Mouse (Mus musculus) lung, postnatal 36 days (tissue): Measurements from ENCODE around the gene Lhx9.
A peak's percentile ranks its signal among the peaks of the same experiment; 100 is the strongest.

ENCODE experiments used
- DNase-seq: peaks from one replicate; pipeline ENCODE4 v3.0.0; 2022; ENCODE audit warnings: mixed read lengths

Gene Lhx9

DNA sequence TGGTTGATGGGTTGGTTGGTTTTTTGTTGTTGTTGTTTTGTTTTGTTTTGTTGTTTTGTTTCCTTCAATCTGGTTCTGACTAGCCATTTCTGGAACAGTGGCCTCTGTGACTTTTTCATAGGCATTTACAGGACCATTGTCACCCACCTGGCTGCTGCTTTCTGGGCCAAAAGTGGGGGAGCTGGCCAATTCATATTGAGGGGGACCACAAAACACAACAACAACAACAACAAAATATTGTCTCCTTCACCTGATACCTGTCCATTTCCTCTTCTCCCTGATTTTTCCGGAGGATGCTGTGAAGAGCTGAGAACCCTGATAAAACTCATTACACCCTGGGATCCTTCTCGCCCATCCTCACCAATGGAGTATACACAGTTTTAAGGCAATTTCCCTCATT is 9.1 kb downstream of the Lhx9 start:
- DNase-seq, result no peak

GRCm38 (mm10) chr1:138837786-138838743 is 10.3 kb downstream of the Lhx9 start:
- DNase-seq, result no peak

DNA sequence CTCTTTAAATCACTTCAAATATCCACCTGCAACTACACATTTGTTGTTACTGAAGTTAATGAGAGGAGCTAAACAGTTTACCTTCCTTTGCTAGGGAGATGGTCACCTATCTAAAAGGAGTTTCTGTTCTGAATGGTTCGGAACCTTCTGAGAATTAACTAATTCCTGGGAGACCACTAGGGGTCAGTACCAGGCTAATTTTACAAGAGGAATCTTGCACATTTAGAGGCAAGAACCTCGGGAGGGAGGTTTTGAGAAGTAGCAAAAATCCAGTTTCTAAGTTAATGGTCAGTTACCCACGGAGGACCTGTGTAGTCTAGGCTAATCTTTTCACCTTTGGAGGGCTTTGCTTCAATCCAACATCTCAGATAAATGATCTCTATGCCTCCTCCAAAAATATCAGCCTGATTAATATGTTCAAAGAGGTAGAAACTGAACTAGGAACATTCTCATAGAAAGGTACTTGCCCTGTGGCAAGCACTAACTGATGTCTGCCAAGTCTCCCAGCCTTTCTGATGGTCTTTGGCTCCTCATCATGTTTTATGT is 12.9 kb downstream of the Lhx9 start:
- DNase-seq, result peak; percentile 75

DNA sequence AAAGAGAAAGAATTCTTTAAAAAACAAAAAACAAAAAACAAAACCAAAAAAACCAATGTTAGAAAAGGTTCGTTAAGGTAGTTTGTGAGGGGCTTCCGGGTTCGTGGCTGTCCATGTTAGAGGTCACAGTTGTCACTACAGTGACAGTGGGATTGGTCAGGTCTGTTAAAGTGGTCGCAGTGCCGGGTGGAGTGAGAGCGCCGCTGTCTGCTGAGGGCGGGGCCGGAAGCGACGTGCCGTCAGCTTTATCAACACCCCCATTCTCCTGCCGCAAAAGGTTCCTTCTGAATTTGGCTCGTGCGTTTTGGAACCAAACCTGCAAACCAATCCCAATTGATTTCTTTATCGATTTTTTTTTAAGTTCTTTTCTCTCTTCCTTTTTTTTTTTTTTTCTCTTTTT is 17.1 kb downstream of the Lhx9 start:
- no peak for DNase-seq

DNA sequence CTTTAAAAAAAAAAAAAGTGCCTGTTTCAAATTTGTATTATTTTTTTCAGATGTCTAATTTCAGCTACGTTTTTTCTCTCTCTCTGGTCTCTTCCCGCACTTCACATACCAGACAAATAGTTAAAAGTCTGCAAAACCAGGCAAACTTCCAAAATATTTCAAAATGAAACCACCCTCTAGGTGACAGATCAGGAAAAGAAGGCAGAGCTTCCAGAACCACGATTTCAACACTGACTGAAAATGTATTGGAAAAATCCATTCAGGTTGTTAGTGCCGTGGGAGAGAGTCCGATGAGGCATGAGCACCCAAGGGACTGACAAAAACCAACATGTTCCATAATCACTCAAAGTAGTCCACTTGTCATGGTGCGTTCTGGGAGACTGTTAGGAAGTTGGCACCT is 21.5 kb downstream of the Lhx9 start:
- no peak for DNase-seq

- DNase-seq, result no peak
These were observed 25.4 kb downstream of the Lhx9 start for GRCm38 (mm10) chr1:138822985-138823322.

DNA sequence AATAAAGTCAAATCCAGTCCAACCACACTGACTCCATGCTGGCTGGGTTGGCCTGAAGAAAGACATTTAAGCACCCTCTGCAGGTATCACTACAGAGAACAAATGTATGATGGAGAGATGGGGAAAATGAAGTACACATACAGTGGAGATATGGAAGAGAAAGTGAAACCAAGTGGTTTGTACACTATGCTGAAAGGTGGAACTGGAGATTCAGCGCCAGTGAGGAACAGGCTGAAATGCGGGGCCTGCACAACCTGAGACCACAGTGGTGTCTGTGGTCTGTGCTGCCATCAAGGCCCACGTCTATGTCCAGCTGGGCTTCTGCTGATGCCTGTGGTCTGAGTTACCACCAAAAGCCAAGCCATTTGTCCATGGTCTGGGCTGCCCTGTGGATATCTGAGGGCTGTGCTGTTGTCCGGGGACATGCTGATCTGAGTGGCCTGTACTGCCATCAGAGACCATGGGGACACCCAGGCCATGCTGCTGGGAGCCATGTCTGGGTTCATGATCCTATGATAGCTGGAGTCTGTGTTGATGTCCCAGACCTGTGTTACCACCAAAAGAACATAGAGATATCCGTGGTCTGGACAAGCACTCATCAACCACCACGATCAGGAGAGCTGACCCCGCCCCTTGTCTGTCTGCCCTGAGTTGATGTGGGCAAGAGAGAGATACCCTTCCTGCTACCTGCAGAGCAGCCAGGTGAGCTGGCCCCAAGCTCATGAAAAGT is 26.0 kb downstream of the Lhx9 start:
- DNase-seq, result no peak

GRCm38 (mm10) chr1:138801732-138802131 is 46.6 kb downstream of the Lhx9 start:
- no peak for DNase-seq

- DNase-seq, result no peak
These were observed 47.1 kb downstream of the Lhx9 start for GRCm38 (mm10) chr1:138801296-138801695.

DNA sequence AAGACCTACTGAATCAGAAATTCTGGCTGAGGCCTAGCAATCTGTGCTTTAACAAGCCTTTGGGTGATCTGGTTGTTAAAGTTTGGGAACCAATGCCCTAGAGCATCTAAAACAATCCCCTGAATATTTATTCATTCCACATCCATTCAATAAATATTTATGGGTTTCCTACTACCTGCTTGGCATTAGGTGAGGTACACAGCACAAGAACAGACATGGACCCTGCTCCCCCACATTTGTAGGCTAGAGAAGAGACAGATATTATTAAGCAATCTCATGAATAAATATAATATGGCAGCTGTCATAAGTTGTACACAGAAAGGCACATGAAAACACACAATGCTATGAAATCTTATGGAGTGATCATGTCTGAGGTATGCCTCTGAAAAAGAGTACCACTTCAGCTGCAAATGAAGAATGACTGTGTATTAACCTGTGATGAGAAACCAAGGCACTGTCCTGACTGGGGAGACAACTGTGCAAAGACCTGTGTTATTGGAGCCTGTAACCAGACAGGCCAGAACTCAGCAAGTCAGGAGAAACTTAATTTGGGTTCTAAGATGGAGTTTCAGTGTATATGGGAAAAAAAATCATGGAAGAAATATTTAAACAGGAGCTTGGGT is 48.6 kb downstream of the Lhx9 start:
- no peak for DNase-seq

DNA sequence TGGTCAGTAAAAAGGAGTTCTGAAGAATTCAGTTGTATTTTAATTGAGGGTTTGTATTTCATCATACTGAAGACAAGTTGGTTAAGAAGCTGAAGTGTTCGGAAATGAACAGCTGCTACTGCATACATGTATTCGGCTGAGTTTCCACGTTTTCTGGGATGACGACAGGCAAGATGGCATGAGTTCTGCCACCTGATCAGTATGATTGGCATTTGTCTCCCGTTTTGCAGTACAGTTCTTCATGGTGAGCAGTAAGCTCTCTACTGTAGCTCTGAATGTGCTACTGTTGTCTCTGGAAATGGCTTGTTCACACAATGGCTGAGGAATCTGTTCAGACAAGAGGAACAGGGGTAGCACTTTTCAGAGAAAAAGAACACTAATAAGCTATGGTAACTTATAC is 50.3 kb downstream of the Lhx9 start:
- DNase-seq, result no peak

- DNase-seq, result peak; percentile 1
These were observed 62.5 kb downstream of the Lhx9 start for GRCm38 (mm10) chr1:138785856-138786255.

DNA sequence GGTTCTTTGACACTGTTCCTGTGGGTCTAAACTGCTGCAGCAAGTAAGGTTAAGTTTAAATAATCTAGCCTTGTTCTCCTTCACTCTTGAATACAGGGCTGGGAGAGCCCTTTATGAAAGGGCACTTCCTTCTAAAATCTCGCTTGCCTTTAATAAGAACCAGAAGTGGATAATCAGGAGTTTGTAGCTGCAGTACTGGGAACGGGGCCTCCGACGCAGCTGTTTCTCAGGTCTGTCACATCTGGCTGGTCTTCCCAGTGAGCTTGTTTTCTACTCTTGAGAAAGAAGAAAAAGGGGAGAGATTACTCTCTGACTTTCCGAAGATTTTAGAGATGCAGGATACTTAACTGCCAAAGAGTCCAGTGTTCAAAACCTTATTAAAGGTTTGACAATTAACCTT is 64.4 kb downstream of the Lhx9 start:
- no peak for DNase-seq
